Mouse (Mus musculus): ENCODE results near the gene Fgfr2. TPM values are rescaled to one million over a fixed set of nuclear protein-coding genes. Genes with fewer than 3 reads are reported as not detected.

Fgfr2 gene
- polyA plus RNA-seq, 1 experiment: 59.9 TPM

DNA sequence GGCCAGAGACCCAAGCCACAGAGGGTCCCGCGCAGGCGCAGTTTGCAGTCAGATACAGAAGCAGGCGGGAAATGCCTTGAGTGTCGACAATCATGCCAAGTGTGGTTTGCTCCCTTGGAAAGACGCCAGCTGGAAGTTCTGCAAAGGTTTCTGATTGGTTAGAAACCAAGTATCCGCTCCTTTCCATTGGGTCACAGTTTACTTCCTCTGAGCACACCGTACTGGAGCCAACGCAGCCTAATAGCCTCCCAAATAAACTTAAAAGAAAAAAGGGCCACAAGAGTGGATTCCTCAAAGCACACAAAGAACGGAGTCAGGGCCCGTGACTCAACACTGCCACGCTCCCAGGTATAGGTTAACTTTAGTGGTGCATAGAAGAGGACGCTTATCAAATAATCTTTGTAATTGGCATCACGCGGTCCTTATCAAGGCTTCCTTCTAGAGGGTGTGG, 2797.1 kb downstream of the Fgfr2 start:
- no peaks in the 10 kb centered on the region for H3K4me1 ChIP-seq (ENCODE audit: control insufficient read depth, insufficient read depth, low read length)
- no peak overlapping the region for H3K27ac ChIP-seq (ENCODE audit: insufficient read depth, low read length)
- TF ChIP-seq POLR2A (IDR thresholded peaks at IDR 0.05; ENCODE audit: low read depth, low read length) (no peak), CTCF (IDR thresholded peaks at IDR 0.05; ENCODE audit: borderline replicate concordance, insufficient read depth, low read length) (no peak)

DNA sequence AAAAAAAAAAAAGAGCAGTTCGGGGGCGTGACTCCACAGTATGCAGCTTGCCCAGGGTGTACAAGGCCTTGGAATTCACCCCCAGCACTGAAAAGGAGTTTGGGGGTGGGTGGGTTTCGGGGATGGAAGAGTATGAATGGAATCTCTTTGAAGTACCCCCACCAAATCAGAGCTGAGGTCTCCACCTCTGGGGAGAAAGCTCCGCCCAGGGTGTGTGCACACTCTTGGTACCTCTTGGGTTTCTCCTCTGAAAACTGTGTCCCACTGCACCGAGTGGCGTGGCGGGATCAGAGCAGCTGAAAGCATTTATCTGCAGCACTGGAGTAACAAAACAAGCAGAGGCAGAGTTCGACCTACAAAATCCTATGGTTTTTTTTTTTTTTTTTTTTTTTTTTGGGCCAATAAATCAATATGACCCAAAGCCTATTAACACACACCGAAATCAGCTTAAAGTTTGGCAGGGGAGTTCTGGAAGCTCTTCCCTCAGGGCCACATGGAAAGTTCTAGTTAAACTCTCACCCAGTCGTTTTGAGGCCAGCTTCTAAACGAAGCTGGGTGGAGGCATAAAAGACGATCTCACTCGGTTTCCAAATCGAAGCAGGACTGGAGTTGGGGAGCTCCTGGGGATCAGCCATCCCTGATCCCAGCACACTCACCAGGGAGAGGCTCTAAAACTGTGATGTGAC, 2798.3 kb downstream of the Fgfr2 start:
- Histone ChIP-seq H3K27ac (ENCODE audit: insufficient read depth, low read length) (no peak overlapping the region), H3K4me1 (ENCODE audit: control insufficient read depth, insufficient read depth, low read length) (no peaks in the 10 kb centered on the region), H3K4me3 (ENCODE audit: insufficient read depth, low read length) (no peak overlapping the region)
- TF ChIP-seq CTCF (IDR thresholded peaks at IDR 0.05; ENCODE audit: borderline replicate concordance, insufficient read depth, low read length): no peak
- TF ChIP-seq POLR2A (IDR thresholded peaks at IDR 0.05; ENCODE audit: low read depth, low read length): no peak

More for the DNA sequence above, 2797.1 kb downstream of the Fgfr2 start:
- no peak overlapping the region for H3K4me3 ChIP-seq (ENCODE audit: insufficient read depth, low read length)

DNA sequence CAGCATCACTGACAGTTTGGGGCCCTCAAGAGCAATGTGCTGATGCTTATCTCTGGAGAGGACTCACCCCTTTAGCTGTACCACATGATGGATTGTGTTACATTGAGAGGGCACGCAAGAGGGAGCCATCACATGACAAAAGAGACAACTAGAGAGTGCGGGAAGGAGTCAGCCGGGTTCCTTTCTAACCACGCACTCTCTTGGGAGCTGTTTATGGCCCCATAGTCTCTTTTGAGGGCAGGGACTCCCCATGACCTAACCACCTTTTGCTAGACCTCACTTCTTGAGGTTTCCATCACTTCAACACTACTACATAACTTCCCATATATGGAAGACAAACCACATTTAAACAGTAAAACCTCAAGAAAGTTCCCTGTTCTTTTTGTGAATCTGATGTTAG, 2799.4 kb downstream of the Fgfr2 start:
- TF ChIP-seq POLR2A (IDR thresholded peaks at IDR 0.05; ENCODE audit: low read depth, low read length) (no peak), CTCF (IDR thresholded peaks at IDR 0.05; ENCODE audit: borderline replicate concordance, insufficient read depth, low read length) (no peak)
- no peak overlapping the region for H3K27ac ChIP-seq (ENCODE audit: insufficient read depth, low read length)
- H3K4me1 ChIP-seq (ENCODE audit: control insufficient read depth, insufficient read depth, low read length): no peaks in the 10 kb centered on the region
- no peak overlapping the region for H3K4me3 ChIP-seq (ENCODE audit: insufficient read depth, low read length)

DNA sequence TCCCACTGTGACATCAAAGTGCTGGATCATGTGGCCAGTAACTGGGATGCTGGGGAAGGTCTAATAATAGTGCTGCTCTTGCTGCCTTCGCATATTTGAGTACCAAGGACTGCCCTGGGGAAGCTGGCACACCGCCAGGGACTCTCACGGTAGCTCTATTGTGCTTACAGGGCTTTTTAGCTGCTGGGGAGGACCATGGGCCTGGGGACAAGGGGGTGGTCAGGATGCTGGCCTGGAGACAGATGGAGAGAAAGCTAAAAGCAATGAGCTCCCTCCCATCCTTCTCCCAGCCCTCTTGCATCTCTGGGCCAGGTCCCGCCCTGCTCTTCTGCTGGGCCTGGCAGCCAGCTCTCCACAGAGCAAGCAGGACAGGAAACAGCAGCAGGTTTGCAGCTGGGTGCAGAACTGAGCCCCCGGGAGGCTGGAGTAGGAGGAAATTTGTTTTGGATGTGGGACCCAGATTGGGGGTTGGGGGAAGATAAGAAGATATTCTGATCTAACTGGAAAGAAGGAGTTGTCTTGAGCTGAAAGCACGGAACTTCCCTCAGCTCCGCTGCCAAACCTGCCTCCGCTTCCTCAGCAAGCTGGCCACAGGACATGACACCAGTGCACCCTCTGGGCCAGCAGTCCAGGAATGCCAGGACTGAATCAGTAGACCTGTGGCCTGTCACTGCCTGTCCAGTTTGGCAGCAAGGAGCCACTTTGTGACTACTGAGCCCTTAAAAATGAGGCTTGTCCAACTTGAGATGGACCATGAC, 2803.2 kb downstream of the Fgfr2 start:
- Histone ChIP-seq H3K27ac (ENCODE audit: insufficient read depth, low read length) (no peak overlapping the region), H3K4me1 (ENCODE audit: control insufficient read depth, insufficient read depth, low read length) (no peaks in the 10 kb centered on the region), H3K4me3 (ENCODE audit: insufficient read depth, low read length) (no peak overlapping the region)
- no peak for TF ChIP-seq CTCF (IDR thresholded peaks at IDR 0.05; ENCODE audit: borderline replicate concordance, insufficient read depth, low read length)
- no peak for TF ChIP-seq POLR2A (IDR thresholded peaks at IDR 0.05; ENCODE audit: low read depth, low read length)

DNA sequence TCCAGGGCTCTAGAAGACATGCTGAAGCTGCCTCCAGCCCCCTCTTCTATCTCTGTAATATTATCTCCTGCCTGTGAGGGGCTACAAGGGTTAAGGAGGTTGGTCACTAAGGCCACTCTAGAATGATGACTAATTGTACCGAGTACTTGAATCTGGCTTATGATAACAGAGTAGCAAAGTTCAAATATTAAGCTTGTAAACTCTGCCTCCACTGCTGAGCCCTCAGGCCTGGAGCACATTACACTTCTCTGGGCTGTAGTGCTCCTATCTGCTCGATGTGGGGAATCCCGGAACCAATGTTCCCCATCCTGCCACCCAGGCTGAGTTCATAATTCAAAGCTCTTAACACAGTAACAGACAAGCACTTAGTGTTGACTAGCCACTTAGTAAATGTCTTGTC, 2806.9 kb downstream of the Fgfr2 start:
- Histone ChIP-seq H3K4me3 (ENCODE audit: insufficient read depth, low read length) (no peak overlapping the region), H3K27ac (ENCODE audit: insufficient read depth, low read length) (no peak overlapping the region), H3K4me1 (ENCODE audit: control insufficient read depth, insufficient read depth, low read length) (no peaks in the 10 kb centered on the region)
- TF ChIP-seq POLR2A (IDR thresholded peaks at IDR 0.05; ENCODE audit: low read depth, low read length) (no peak), CTCF (IDR thresholded peaks at IDR 0.05; ENCODE audit: borderline replicate concordance, insufficient read depth, low read length) (no peak)

DNA sequence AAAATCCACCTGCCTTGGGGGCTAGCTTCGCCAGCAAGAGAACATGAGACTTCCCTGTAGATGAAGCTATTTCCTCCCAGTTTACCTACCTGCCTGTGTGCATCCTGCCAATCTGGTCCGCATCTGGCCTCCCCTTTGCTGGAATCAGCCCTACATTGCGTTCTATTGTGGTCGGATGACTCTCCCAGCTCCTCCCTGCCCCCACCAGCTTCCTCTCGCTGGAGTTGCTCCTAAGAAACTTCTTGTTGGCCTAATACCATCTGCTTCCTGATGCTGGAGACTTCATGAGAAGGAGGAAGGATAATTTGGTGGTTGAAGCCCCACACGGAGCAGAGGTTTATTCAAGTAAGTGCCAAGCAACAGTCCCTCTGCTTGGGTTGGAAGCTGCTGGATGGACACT, 2807.9 kb downstream of the Fgfr2 start:
- no peaks in the 10 kb centered on the region for H3K4me1 ChIP-seq (ENCODE audit: control insufficient read depth, insufficient read depth, low read length)
- no peak overlapping the region for H3K4me3 ChIP-seq (ENCODE audit: insufficient read depth, low read length)
- H3K27ac ChIP-seq (ENCODE audit: insufficient read depth, low read length): no peak overlapping the region
- TF ChIP-seq POLR2A (IDR thresholded peaks at IDR 0.05; ENCODE audit: low read depth, low read length): no peak
- TF ChIP-seq CTCF (IDR thresholded peaks at IDR 0.05; ENCODE audit: borderline replicate concordance, insufficient read depth, low read length): no peak

DNA sequence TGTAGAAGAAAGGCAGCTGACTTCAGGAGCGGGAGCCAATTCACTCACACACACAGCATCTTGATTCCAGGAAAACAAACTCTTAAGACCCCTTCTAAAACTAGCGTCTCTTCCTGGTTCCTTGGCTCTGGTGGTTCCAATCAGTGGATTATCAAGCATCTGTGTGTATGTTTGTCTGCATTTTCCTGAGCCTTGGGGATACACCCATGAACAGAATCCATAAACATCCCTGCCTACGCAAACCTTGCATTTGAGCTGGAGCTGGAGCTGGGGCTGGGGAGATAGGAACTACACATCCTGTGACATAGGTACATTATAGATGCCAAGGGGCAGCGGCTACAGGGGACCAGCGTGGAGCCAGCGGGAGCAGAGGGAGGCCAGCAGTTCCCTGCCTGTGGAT, 2808.5 kb downstream of the Fgfr2 start:
- Histone ChIP-seq H3K4me1 (ENCODE audit: control insufficient read depth, insufficient read depth, low read length) (no peaks in the 10 kb centered on the region), H3K4me3 (ENCODE audit: insufficient read depth, low read length) (no peak overlapping the region), H3K27ac (ENCODE audit: insufficient read depth, low read length) (no peak overlapping the region)
- no peak for TF ChIP-seq POLR2A (IDR thresholded peaks at IDR 0.05; ENCODE audit: low read depth, low read length)
- no peak for TF ChIP-seq CTCF (IDR thresholded peaks at IDR 0.05; ENCODE audit: borderline replicate concordance, insufficient read depth, low read length)

DNA sequence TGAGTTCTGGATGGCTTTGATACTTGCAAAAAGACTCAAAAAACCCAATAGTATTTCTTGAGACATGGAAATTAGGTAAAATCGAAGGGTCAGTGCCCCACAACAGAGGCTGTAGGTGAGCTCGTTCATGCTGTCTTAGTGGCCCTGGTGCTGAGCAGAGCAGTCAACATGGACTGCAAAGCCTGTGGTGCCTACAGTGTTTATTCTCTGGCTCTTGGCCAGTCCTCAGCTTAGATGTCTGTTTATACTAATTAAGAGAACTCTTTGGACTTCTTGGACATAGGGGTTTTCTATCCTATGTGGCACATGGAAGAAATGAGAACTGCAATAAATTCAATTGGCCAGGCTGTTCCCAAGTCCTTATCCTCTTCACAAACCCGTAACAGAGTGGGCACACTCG, 2811.8 kb downstream of the Fgfr2 start:
- TF ChIP-seq CTCF (IDR thresholded peaks at IDR 0.05; ENCODE audit: borderline replicate concordance, insufficient read depth, low read length) (no peak), POLR2A (IDR thresholded peaks at IDR 0.05; ENCODE audit: low read depth, low read length) (no peak)
- H3K27ac ChIP-seq (ENCODE audit: insufficient read depth, low read length): no peak overlapping the region
- H3K4me3 ChIP-seq (ENCODE audit: insufficient read depth, low read length): no peak overlapping the region
- H3K4me1 ChIP-seq (ENCODE audit: control insufficient read depth, insufficient read depth, low read length): no peaks in the 10 kb centered on the region; the same call in 1 of the 2 replicates

DNA sequence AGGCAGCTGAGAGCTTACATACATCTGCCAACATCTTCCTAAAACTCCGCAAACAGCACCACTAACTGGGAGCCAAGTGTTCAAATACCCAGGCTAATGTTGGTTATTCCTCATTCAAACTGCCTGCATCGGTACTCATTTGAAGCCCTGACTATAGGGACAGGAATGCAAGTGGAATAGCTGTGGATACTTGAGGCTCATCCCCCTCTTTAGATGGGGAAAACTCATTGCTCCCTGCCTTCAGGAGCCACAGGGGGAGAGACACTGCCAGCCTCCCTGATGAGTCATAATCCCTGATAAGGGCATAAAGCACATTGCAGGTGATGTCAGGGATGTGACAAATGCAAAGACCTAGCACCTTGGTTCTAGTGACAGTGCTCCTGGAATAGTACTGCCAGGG, 2814.0 kb downstream of the Fgfr2 start:
- Histone ChIP-seq H3K4me3 (ENCODE audit: insufficient read depth, low read length) (no peak overlapping the region), H3K4me1 (ENCODE audit: control insufficient read depth, insufficient read depth, low read length) (no peaks in the 10 kb centered on the region; the same call in 1 of the 2 replicates), H3K27ac (ENCODE audit: insufficient read depth, low read length) (0 out of 2 replicates have a peak overlapping the region, but pooled peaks have one; percentile 28)
- no peak for TF ChIP-seq CTCF (IDR thresholded peaks at IDR 0.05; ENCODE audit: borderline replicate concordance, insufficient read depth, low read length)

DNA sequence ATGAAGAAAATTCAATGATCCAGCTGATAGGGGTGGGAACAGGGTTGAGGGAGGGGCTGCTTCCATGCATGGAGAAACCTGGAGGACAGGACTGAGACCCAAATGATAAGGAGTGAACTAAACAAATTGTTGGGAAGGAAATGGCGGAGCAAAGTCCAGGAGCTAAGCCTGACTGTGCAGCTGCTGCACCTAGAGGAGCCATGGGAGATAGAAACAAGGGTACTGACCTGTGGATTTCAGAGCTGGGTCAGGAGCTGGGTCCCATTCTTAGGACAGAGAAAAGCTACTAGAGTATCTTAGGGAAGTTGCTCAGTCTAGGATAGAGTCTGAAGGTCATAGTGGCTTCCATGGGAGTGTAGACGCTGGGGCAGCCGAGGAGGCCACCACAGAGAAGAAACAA, 2816.1 kb downstream of the Fgfr2 start:
- no peak overlapping the region for H3K27ac ChIP-seq (ENCODE audit: insufficient read depth, low read length)
- H3K4me1 ChIP-seq (ENCODE audit: control insufficient read depth, insufficient read depth, low read length): no peaks in the 10 kb centered on the region; the same call in 1 of the 2 replicates
- no peak overlapping the region for H3K4me3 ChIP-seq (ENCODE audit: insufficient read depth, low read length)
- TF ChIP-seq POLR2A (IDR thresholded peaks at IDR 0.05; ENCODE audit: low read depth, low read length): no peak
- no peak for TF ChIP-seq CTCF (IDR thresholded peaks at IDR 0.05; ENCODE audit: borderline replicate concordance, insufficient read depth, low read length)
